Mouse (Mus musculus) cerebellum, postnatal 4 days (tissue): ENCODE results near the gene C1s1.
"Not testable (repeated sequence)": the region's sequence is repeated elsewhere in the genome, so short reads cannot be mapped to it uniquely, and the experiment has no call there.

Experiments
- DNase-seq, 2 experiments: peaks; one replicate each; pipeline ENCODE4 v3.0.0; 2022; ENCODE audit warnings: low spot score in 2 of 2, mixed read lengths in 1 of 2

The C1s1 gene

DNA sequence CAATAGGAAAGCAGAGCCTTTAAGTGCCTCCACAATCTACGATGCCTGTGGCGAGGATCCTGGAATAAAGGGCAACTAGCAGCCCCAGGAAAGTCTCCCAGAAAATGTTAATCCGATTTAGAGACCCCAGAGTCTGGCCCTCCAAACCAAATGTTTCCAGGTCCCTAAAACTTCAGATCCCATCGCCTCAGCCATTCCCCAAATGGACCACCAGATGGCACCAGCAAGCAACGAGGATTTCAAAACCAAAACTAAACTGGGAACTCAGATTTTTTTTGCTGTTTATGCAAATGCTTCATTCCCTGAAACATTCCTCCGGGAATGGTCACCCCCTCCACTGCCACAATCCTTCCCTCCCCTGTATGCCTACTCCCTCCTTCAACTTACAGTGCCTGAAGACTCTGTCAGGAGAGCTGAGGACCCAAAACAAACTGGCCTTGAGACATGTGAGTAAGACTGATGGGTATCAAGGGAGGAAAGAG lies 29.8 kb downstream of the C1s1 start, which contains the start of gene C1ra:
Gene C1ra, plus strand, starts transcription at position 51 of the 482 bp plus-strand sequence.
- peak in 1 of 2 experiments; percentile 51 for DNase-seq

DNA sequence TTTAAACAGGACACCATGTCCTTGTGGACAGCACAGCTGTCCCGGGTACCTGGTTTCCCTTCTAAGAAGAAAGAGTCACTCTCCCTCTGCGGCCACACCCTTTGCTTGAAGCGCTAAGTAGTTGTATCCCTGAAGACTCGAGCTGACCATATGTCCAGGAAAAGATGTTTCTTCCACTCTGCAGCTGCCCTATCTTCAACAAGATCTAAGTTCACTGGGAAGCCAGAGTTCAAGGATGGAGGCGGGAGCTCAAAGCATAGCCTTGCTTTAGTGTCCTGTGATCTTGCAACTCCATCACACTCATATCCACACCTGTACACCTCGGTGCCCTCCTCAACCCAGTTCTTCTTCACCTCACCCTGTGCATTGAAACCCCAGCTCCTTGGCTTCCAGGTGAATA lies 30.2 kb downstream of the C1s1 start:
- DNase-seq = no peak

DNA sequence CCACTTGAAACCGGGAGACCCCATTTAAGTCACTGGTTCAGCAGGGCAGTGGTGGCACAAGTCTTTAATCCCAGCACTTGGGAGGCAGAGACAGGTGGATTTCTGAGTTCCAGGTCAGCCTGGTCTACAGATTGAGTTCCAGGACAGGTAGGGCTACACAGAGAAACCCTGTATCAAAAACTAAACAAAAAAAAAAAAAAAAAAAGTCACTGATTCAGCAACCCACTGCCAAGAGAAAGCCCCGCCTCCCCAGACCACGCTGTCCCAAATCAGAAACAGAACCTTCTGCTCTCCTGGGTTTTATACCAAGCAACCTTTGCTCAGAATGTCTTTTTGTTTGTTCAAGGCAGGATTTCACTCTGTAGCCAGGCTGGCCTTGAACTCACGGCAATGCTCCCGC lies 33.0 kb downstream of the C1s1 start:
- DNase-seq = not testable (repeated sequence)

DNA sequence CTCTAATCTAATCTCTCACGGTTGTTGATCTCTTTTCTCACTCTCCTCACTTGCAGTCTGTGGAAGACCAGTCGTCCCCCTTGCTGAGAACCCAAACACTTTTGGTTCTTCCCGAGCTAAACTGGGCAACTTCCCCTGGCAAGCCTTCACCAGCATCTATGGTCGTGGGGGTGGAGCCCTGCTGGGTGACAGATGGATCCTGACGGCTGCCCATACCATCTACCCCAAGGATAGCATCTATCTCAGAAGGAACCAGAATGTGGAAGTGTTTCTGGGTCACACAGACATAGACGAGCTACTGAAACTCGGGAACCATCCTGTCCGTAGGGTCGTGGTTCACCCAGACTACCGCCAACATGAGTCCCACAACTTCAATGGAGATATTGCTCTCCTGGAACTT lies 33.9 kb downstream of the C1s1 start:
- no peak for DNase-seq

DNA sequence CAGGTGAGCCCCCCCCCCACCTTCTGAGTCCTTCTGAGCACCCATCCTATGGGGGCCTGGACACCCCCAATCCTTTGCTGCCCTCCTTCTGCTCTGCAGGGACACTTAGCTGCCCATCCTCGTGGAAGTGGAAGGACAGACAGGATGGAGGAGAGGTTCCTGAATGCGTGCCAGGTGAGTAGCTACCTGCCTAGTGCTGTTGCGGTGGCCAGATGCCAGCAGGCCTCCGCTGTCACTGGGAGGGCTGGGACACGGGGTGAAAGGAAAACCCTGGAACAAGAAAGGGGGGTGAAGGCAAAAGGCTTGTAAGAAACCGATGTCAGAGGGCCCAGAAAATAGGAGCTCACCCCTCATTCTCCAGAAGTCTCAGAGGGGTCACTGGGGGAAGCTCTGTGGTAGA lies 35.2 kb downstream of the C1s1 start:
- DNase-seq = no peak

DNA sequence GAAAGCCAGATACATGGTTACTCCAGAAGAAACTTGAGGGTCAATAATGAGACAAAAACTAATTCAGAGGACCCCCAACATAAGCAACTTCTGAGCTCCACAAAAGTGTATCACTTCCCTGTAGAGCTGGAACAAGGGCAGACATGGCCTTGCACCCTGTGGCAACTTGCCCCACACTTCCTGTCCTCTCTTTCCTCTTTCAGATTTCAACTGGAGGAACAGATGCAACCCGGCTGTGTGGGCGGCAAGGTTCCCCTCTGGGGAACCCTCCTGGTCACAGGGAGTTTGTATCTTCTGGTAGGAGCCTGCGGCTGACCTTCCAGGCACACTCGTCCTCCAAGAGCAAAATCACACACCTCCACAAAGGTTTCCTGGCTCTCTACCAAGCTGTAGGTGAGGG lies 37.1 kb downstream of the C1s1 start:
- no peak for DNase-seq

DNA sequence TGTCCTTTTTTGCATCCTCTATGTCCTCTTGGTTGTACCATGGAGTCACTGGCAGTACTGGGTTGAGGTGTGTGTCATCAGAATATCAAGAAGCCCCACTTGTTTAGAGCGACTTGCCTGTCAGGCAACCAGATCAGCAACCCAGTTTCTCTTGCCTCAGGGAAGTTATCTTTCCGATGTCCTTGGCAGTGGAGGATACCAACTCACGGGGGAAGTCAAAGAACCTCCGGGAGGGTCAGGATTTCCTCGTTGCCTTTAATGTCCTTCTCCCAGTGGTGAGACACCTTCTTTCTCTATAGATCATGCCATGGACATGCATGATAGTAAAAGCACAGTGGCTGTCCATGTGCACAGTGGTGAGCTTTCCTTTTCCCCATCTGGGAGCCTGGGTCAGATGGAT lies 40.1 kb downstream of the C1s1 start:
- no peak for DNase-seq

DNA sequence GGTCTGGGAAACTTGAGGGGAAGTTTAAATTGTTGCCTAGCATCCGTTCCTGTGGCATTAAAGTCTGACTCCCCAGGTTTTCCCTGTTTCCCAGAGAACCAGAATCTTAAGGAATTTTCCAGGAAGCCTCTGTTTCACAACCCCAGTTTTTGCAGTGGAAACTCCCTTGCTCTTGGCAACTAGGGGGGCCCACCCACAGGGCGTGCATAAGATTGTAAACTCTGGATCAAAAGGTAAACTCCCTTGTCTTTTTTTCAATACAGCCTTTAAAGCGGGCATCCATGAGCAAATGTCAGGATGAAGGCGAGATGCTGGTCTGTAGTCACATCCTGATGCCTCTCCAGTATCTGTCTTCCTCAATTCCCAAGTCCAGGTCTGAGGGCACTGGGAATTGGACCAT lies 40.7 kb downstream of the C1s1 start:
- no peak for DNase-seq

DNA sequence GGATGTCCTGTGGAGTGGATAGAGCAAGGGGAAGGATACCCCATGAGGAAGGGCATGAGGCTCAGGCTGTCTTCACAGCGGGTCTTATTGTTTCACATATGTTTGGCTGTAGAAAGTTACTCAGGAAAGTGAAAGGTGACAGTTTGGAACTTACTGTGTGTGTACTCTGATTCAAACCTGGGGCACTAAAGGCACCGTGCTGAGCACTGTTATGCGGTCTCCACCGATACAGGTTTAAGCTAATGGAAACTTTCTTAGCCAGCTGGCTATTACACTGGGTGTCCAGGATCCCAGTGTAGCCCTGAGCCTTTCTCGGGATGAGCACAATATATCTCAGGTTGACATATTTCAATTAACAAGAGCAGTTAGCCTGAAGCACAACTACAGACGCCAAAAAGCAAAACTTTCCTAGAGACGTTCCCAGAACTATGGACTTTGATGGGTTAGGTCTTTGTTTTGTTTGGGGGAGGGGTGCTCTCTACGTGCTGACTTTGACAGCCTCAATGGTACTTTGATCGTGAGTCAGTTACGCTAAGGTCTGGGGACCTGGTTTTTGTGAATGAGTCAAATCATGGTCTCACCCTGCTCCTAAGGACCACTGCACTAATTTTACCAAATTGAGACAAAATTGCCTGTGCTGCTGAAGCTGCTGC lies 42.1 kb downstream of the C1s1 start:
- no peak for DNase-seq

DNA sequence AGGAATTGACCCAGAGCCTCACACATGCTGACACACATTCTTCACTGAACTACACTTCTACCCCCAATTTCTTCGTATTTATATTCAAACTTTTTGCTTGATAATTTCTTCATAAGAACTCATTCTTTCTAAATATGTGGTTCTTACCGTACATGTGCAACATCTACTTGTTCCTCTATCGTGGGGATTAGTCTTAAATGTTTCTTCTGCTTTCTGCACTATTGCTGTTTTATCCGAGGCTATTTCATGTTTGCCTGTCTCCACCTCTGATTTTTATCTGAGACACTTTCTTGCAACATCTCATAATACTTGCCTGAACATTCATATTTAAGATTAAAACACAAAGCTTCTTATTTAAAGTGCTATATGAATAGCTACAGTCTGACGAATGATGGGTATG lies 46.1 kb downstream of the C1s1 start:
- DNase-seq = no peak

DNA sequence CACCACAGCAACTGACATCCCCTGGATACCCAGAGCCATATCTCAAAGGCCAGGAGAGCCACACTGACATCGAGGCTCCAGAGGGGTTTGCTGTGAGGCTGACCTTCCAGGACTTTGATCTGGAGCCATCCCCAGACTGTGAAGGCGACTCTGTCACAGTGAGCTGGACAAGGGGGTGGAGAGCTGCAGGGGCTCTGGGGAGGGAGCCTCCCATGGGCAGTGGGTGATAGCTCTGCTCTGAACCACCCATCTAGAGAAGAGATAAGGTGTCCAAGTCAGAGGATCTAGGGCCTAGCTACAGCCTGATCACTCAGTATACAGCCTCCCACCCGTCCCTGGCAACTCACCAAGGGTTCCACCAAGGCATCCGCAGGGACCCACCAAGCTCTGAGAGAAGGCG lies 48.3 kb downstream of the C1s1 start:
- no peak for DNase-seq

DNA sequence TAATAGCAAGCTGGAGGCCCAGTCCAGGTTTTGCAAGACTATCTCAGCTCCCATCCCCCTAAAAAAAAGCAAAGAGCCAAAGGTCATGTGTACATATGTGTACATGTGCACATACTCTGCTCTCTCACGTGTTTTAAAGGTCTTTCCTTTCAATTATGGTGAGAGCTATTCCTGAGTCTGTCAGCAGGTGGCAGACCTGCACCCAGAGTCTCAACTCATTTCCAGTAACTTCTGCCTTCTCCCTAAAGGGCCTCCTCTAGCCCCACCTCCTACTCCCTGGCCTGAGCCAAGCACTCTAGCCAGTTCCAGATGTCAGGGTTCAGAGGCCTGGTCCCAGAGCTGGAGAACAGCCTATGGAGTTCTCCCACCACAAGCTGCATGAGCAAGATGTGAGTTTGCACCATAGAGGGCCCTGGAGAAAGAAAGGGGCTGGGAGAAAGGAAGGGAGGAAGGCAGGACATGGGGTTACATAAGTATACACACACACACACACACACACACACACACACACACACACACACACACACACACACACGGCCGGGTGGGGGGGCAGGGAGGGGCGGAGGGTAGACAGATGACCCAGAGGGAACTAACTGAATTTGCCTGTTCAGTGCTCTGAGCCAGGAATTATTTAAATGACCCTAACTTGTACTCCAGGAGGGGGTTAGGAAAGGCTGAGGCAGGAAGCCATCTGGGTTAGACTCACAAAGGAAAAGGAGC lies 49.2 kb downstream of the C1s1 start, which contains the start of gene C1rl:
Gene C1rl, plus strand, starts transcription at position 272 of the 720 bp plus-strand sequence.
- peak in 1 of 2 experiments; percentile 59 for DNase-seq

DNA sequence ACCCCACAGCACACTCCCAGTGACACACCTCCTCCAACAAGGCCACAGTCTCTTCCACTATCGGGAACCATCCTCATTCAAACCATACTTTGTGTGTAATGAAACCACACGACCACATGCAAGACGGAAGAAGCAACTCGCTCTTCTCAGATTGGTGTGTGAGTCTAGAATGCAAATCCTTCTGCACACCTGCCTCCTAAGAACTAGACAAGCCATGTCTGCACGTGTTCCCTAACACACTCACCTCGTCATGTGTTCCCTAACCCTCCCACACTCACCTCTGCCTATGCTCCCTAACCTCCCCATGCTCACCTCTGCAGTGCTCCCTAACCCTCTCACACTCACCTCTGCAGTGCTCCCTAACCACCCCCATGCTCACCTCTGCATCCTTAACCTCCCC lies 50.7 kb downstream of the C1s1 start:
- no peak for DNase-seq

DNA sequence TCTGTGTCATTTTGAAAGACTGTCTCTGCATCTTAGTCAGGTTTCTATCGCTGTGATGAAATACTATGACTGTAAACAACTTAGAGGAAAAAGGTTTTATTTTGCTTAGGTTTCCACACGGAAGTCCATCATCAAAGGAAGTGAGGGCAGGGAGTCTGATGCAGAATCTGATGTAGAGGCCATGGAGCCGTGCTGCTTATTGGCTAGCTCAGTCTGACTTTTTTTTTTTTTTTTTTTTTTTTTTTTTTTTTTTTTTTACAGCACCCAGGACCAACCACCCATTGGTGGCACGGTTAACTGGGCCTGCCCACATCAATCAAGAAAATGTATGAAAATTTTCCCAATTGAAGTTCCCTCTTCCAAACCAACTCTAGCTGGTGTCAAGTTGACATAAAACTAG lies 53.2 kb downstream of the C1s1 start:
- no peak for DNase-seq

DNA sequence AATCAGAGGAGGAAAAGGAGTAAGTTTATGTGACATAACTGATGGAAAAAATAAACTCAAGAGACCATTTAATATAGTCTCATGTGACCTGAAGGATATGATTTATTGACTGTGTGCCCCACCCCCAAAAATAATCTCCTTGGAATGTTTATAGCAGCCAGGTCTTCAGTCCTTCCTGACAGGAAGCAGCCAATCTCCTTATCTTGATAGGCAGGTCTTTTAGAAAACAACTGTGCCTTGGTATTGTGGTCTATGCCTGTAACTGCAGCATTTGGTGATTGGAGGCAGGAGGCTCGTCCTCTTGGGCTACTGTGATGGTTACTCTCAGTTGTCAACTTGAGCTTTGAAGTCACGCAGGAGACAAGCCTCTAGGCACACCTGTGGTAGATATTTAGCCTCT lies 54.6 kb downstream of the C1s1 start:
- no peak for DNase-seq

DNA sequence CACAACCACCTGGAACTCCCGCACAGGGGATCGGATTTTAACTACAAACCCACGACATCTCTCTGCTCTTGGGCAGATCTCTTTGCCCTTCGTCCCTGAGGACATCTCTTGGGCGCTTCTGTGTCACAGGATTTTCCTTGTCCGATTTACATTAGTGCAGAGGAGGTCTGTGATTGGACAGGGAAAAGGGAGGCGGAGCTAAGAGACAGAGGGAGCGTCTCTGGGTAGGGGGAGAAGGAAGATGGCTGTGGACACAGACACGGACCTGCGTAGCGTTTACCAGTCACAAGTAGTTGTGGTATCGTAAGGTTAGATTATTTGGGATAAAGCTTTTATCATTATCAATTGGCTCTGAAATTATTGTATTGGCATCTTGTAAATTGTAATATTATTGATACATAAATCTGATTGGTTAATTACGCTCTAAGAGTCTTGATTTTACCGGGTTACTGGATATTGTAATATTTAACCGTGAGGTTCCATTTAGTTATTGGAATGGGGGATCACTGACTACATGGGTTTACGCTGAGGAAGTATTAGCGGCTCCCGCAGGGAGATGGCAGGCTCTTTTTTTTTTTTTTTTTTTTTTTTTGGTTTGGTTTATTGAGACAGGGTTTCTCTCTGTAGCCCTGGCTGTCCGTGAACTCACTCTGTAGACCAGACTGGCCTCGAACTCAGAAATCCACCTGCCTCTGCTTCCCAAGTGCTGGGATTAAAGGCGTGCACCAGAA lies 56.6 kb downstream of the C1s1 start:
- no peak for DNase-seq

DNA sequence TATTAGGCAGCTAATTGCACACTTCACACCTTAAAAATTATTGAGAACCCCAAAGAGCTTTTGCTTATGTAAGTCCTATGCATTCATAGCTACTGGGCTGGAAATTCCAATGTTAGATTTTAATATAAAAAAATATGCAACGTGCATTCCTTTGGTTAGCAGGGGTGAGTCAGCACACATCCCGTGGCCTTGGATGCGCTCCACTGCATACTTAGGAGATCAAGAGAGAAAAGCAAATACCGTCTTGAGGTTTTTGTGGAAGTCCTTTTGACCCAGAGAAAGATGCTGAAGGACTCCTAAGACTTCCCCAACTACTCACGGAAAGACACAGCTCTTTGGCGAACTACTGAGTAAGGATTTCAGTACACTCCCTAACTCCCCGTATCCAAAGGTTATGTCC lies 57.3 kb downstream of the C1s1 start:
- no peak for DNase-seq

DNA sequence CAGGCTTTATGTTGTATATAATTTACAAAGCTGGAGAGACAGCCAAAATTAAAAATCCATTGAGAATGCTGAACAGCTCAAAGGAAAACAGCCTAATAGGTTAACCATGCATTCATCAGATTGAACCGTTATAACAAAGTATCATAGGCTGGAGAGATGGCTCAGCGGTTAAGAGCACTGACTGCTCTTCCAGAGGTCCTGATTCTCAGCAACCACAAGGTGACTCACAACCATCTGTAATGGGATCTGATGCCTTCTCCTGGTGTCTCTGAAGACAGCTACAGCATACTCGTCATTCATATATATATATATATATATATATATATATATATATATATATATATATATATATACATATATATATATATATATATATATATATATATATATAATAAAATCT lies 58.3 kb downstream of the C1s1 start:
- not testable (repeated sequence) for DNase-seq

DNA sequence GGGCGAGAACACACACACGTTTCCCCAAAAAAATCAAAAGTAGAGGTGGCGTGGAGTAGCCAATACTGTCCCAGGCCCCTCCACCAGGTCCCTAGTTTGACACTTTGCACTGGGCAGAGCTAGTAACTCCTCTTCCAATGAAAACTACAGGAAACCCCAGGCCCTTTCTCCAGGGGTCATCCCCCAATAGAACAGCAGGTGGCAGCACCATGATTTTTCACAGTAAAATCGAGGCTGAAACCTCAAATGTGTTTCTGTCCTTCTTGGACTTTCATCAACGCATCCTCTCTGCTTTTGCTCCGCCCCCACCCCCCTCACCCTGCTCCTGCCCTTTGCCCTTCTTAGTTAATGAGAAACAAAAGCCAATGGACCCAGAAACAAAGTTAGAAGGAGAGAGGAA lies 60.6 kb downstream of the C1s1 start:
- DNase-seq = peak in 1 of 2 experiments; percentile 51
